Mouse (Mus musculus) liver, embryonic 14.5 days (tissue): ENCODE data around the gene Cnga1.
"Not testable (repeated sequence)": the region's sequence is repeated elsewhere in the genome, so short reads cannot be mapped to it uniquely, and the experiment has no call there.

ENCODE experiments used
- CTCF ChIP-seq: IDR thresholded peaks from 2 replicates; pipeline ENCODE4 v1.5.1; 2016; ENCODE audit warnings: antibody characterized with exemption, low read depth, control low read depth
- EP300 ChIP-seq: IDR thresholded peaks from 2 replicates; pipeline ENCODE4 v1.6.1; 2016; ENCODE audit warnings: antibody characterized with exemption, low read depth

- not testable (repeated sequence) for TF ChIP-seq CTCF, EP300
Observed at GRCm38 (mm10) chr5:72586667-72587191, 57.3 kb downstream of the Cnga1 start.
